Mouse (Mus musculus): ENCODE results near the gene Snrpa.

DNA sequence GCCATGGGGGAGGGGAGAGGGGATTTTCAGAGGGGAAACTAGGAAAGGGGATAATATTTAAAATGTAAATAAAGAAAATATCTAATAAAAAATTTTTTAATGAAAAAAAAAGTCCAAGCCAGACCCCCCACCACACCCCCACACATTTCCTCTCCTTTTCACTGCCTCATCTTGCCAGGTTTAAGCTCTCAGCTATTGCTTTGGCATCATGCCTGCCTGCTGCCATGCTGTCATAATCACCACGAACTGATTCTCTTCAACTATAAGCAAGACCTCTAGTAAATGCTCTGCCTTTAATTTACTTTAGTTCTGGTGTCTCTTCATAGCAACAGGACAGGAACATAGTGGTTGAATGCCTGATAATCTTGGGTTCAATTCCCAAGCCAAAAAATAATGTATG lies 13.6 kb downstream of the Snrpa start:
- TF ChIP-seq EP300 (IDR thresholded peaks at IDR 0.05; ENCODE audit: insufficient read depth, low read depth, low read length) (no peak), CTCF (IDR thresholded peaks at IDR 0.05; ENCODE audit: low read depth, low read length) (no peak), POLR2A (IDR thresholded peaks at IDR 0.05; ENCODE audit: insufficient read depth, low read length) (no peak)
